In genomic region chr3:116483271-116483670, GRCm38 (mm10) we compare ENCODE assay signal across 15 mouse cellular contexts.
"Had no signal": no experiment of that assay in that cellular context is flagged by ENCODE, and none has a peak within 500 bp of the region (broad histone marks: within the 10 kb centered on the region; RNA-seq: fewer than 3 reads in every experiment).

No protein-coding gene starts in this region.

- H3K9me3 ChIP-seq: kidney, embryonic 15.5 days; stomach, embryonic 15.5 days had no signal

- H3K4me2 ChIP-seq: kidney, embryonic 15.5 days; liver, embryonic 11.5 days; midbrain, embryonic 11.5 days; stomach, embryonic 15.5 days had no signal

- H3K27ac ChIP-seq: kidney, embryonic 15.5 days; left cerebral cortex, adult 2 months; liver, embryonic 14.5 days; stomach, embryonic 15.5 days had no signal

- H3K4me1 ChIP-seq: kidney, embryonic 15.5 days; stomach, embryonic 15.5 days had no signal

- DNase-seq: kidney, adult 11 months; kidney, adult 8-10 months; kidney, postnatal 10 days; kidney, postnatal 36 days; layer of hippocampus, postnatal 36 days; lung, adult 18-20 months; lung, postnatal 4 days; midbrain, embryonic 14.5 days; thymus, postnatal 25 days had no signal

- H3K27me3 ChIP-seq: kidney, embryonic 15.5 days; stomach, embryonic 15.5 days had no signal

- H3K9ac ChIP-seq: kidney, embryonic 15.5 days; liver, embryonic 14.5 days; stomach, embryonic 15.5 days had no signal

- H3K4me3 ChIP-seq: kidney, embryonic 15.5 days; left cerebral cortex, adult 2 months; stomach, embryonic 15.5 days had no signal
